Mouse (Mus musculus) limb, embryonic 15.5 days (tissue): ENCODE measurements around the gene 2310061I04Rik. TPM values are rescaled to one million over a fixed set of nuclear protein-coding genes. Genes with fewer than 3 reads are reported as not detected.

Experiments used
- ATAC-seq: fragments of 200-750 bp; cut with Nextera tagmentation; 2 replicates; pipeline ENCODE4 v1.8.0; 2017; ENCODE audit warnings: low read depth, moderate TSS enrichment; ENCODE audit not compliant: insufficient number of reproducible peaks, low FRiP score, low TSS enrichment
- H3K27ac ChIP-seq: fragments of 300-500 bp; sonication (generic); 2 replicates; pipeline ENCODE4 v1.5.1; 2015; ENCODE audit warnings: moderate library complexity, mild to moderate bottlenecking, inconsistent platforms
- H3K27me3 ChIP-seq: fragments of 300-500 bp; sonication (generic); 2 replicates; pipeline ENCODE4 v1.6.1; 2015; ENCODE audit warnings: inconsistent platforms
- H3K36me3 ChIP-seq: fragments of 300-500 bp; sonication (generic); 2 replicates; pipeline ENCODE4 v1.6.1; 2015; ENCODE audit warnings: inconsistent platforms
- H3K4me1 ChIP-seq: fragments of 300-500 bp; sonication (generic); 2 replicates; pipeline ENCODE4 v1.6.1; 2015; ENCODE audit warnings: inconsistent platforms
- H3K4me2 ChIP-seq: fragments of 300-500 bp; sonication (generic); 2 replicates; pipeline ENCODE4 v1.6.1; 2015; ENCODE audit warnings: mild to moderate bottlenecking, inconsistent platforms
- H3K4me3 ChIP-seq: fragments of 300-500 bp; sonication (generic); 2 replicates; pipeline ENCODE4 v1.5.1; 2015; ENCODE audit warnings: mild to moderate bottlenecking, inconsistent platforms
- H3K9ac ChIP-seq: fragments of 300-500 bp; sonication (generic); 2 replicates; pipeline ENCODE4 v1.6.1; 2015; ENCODE audit warnings: inconsistent platforms
- H3K9me3 ChIP-seq: fragments of 300-500 bp; sonication (generic); 2 replicates; pipeline ENCODE4 v1.6.1; 2016; ENCODE audit warnings: inconsistent platforms
- WGBS: fragments of 180-500 bp; shearing (Covaris S2); methylation state at CpG from one replicate; pipeline ENCODE4 v1.1.7; 2015; 5-methylcytosine and 5-hydroxymethylcytosine counted together
- polyA plus RNA-seq: library from polyadenylated mRNA; unstranded; fragments of >200 nt; fragmentation: Nextera tagmentation; extraction: Ambion mirVana; gene quantifications from 2 replicates; pipeline ENCODE4 v1.2.1, GENCODE M21; 2015

The 2310061I04Rik gene
- polyA plus RNA-seq, 1 experiment from 2014 or later, result 18.0 TPM

DNA sequence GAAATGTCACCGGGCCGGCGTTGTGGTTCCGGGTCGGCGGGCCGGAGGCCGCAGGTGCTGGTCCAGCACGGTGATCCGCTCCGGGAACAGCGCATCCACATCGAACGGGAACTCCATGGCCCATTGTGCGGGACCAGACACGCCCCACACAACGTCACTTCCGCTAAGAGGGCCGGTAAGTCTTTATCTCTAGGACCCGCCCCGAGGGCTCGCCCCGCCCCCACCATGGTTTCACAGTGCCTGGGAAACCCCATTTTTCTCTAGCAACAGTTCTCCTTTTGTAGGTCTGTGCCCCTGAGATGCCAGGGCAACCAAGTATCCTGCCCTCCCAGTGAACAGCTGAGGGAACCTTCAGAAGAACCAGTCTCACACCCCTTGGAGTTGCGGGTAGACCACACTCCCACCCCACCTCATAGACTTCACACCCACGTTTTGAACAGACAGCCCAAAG lies 12.7 kb upstream of the 2310061I04Rik start, which contains the start of gene Atat1:
Atat1 (minus strand) TSS at position 157 of the 451 bp plus-strand sequence.
- H3K36me3 ChIP-seq, result peaks cover 59% of the 10 kb centered on the region
- peak; percentile 87 for ATAC-seq
- peak within 1 kb of the TSS; percentile 76 for H3K9ac ChIP-seq
- H3K27me3 ChIP-seq, result no peaks in the 10 kb centered on the region
- no peaks in the 10 kb centered on the region for H3K9me3 ChIP-seq
- WGBS, result 3% methylated on average over 25 of the region's 25 CpGs
- peaks cover 25% of the 10 kb centered on the region for H3K4me1 ChIP-seq
- H3K4me3 ChIP-seq, result peak within 1 kb of the TSS; percentile 69
- H3K4me2 ChIP-seq, result peak within 1 kb of the TSS; percentile 81
- peak within 1 kb of the TSS; percentile 71 for H3K27ac ChIP-seq

GRCm38 (mm10) chr17:35909186-35909918 lies 12.1 kb upstream of the 2310061I04Rik start:
- Histone ChIP-seq H3K9me3 (no peaks in the 10 kb centered on the region), H3K4me1 (peaks cover 24% of the 10 kb centered on the region), H3K9ac (peak overlapping the region; percentile 76), H3K36me3 (peaks cover 64% of the 10 kb centered on the region), H3K4me3 (peak overlapping the region; percentile 69), H3K4me2 (peak overlapping the region; percentile 81), H3K27ac (peak overlapping the region; percentile 71), H3K27me3 (no peaks in the 10 kb centered on the region)
- WGBS, result 19% methylated on average over 20 of the region's 20 CpGs
- ATAC-seq, result peak; percentile 26; the same call in 1 of the 2 replicates

DNA sequence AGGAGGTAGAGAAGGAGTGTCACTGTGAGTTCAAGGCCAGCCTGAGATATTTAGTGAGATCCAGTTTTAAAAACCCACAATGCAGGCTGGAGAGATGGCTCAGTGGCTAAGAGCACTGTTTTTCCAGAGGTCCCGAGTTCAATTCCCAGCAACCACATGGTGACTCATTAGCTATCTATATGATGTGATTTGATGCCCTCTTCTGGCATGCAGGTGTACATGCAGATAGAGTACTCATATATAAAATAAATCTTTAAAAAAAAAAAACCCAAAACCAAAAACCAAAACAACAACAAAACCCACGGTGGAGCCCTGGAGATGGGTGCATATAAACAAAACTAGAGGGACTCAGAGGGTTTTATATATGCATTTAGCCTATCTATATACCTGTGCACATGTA lies 10.4 kb upstream of the 2310061I04Rik start:
- ATAC-seq, result no peak
- Histone ChIP-seq H3K4me3 (no peak overlapping the region), H3K4me2 (no peak overlapping the region), H3K4me1 (peaks cover 27% of the 10 kb centered on the region), H3K27ac (no peak overlapping the region), H3K36me3 (peaks cover 60% of the 10 kb centered on the region), H3K27me3 (no peaks in the 10 kb centered on the region), H3K9me3 (no peaks in the 10 kb centered on the region), H3K9ac (no peak overlapping the region)
- 80% methylated on average over 2 of the region's 2 CpGs for WGBS

DNA sequence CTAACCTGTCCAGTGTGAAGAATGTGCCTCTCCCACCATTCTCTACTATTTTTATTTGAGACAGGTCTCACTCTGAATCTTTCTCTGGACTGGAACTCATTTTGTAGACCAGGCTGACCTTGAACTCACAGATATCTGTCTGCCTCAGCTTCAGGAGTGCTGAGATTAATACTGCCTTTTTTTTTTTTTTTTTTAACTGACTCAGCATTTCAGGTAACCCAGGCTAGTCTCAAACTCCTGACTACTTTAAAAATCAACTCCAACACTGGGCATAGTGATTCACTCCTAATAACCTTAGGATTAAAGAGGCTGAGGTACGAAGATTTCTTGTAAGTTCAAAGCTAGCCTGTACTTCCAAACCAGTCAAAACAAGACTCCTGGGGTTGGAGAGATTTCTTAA lies 8.4 kb upstream of the 2310061I04Rik start:
- H3K36me3 ChIP-seq, result peaks cover 65% of the 10 kb centered on the region
- H3K4me1 ChIP-seq, result peaks cover 27% of the 10 kb centered on the region
- no peak overlapping the region for H3K9ac ChIP-seq
- no peak for ATAC-seq
- H3K4me3 ChIP-seq, result no peak overlapping the region
- no peak overlapping the region for H3K4me2 ChIP-seq
- WGBS, result 91% methylated on average over 1 of the region's 1 CpGs
- H3K27me3 ChIP-seq, result no peaks in the 10 kb centered on the region
- H3K27ac ChIP-seq, result no peak overlapping the region
- no peaks in the 10 kb centered on the region for H3K9me3 ChIP-seq

- H3K27ac ChIP-seq, result peak overlapping the region; percentile 54
- no peaks in the 10 kb centered on the region for H3K27me3 ChIP-seq
- no peak overlapping the region for H3K4me2 ChIP-seq
- no peaks in the 10 kb centered on the region for H3K9me3 ChIP-seq
- H3K9ac ChIP-seq, result no peak overlapping the region
- H3K36me3 ChIP-seq, result peaks cover 80% of the 10 kb centered on the region
- ATAC-seq, result no peak
- H3K4me1 ChIP-seq, result peaks cover 17% of the 10 kb centered on the region
- no peak overlapping the region for H3K4me3 ChIP-seq
- 82% methylated on average over 4 of the region's 4 CpGs for WGBS
These were observed 6.7 kb upstream of the 2310061I04Rik start for GRCm38 (mm10) chr17:35903992-35904355.

DNA sequence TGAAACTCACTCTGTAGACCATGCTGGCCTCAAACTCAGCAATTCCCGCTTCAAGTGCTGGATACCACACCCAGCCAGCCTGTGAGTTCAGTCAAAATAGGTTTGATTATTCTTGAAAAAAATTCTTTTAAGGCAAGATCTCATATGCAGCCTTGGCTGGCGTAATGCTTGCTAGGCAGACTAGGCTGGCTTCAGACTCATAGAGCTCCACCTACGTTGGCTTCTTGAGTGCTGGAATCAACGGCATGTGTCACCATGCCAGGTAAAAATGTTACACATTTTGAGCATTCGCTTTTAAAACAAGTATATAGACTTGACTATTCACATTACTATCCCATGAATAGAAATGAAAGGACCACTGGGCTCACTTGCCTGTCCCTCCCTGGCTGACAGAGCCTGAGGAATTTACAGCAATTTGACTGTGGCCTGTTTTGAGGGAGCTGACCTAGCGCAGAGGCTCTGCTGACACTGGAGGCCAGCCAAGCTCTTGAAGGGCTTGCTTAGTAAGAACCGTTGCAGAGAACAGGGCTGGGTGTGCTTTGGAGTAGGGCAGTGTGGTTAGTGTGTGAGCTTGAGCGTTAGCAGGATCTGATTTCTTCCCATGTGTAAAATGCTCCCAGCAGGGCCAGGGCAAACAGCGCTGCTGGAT lies 6.2 kb upstream of the 2310061I04Rik start:
- H3K4me1 ChIP-seq, result peaks cover 11% of the 10 kb centered on the region
- H3K4me2 ChIP-seq, result no peak overlapping the region
- no peak for ATAC-seq
- H3K27me3 ChIP-seq, result no peaks in the 10 kb centered on the region
- WGBS, result 81% methylated on average over 9 of the region's 9 CpGs
- peak overlapping the region; percentile 54; the same call in 1 of the 2 replicates for H3K27ac ChIP-seq
- no peaks in the 10 kb centered on the region for H3K9me3 ChIP-seq
- H3K36me3 ChIP-seq, result peaks cover 79% of the 10 kb centered on the region
- H3K4me3 ChIP-seq, result no peak overlapping the region
- no peak overlapping the region for H3K9ac ChIP-seq

GRCm38 (mm10) chr17:35900636-35901035 lies 3.4 kb upstream of the 2310061I04Rik start:
- no peaks in the 10 kb centered on the region for H3K9me3 ChIP-seq
- no peak for ATAC-seq
- no peaks in the 10 kb centered on the region for H3K27me3 ChIP-seq
- peaks cover 18% of the 10 kb centered on the region for H3K4me1 ChIP-seq
- peaks cover 57% of the 10 kb centered on the region for H3K36me3 ChIP-seq
- no peak overlapping the region for H3K4me2 ChIP-seq
- H3K9ac ChIP-seq, result no peak overlapping the region
- no peak overlapping the region for H3K4me3 ChIP-seq
- 89% methylated on average over 3 of the region's 3 CpGs for WGBS
- no peak overlapping the region for H3K27ac ChIP-seq

GRCm38 (mm10) chr17:35897644-35898573 lies 678 bp upstream of the 2310061I04Rik start:
- Histone ChIP-seq H3K4me2 (peak overlapping the region; percentile 98), H3K36me3 (peaks cover 54% of the 10 kb centered on the region), H3K4me1 (peaks cover 18% of the 10 kb centered on the region), H3K9ac (0 out of 2 replicates have a peak overlapping the region, but pooled peaks have one; percentile 26), H3K27me3 (no peaks in the 10 kb centered on the region), H3K27ac (peak overlapping the region; percentile 43; the same call in 1 of the 2 replicates), H3K9me3 (no peaks in the 10 kb centered on the region), H3K4me3 (peak overlapping the region; percentile 84)
- ATAC-seq, result 0 out of 2 replicates have a peak, but pooled peaks have one; percentile 21
- WGBS, result 37% methylated on average over 23 of the region's 23 CpGs

DNA sequence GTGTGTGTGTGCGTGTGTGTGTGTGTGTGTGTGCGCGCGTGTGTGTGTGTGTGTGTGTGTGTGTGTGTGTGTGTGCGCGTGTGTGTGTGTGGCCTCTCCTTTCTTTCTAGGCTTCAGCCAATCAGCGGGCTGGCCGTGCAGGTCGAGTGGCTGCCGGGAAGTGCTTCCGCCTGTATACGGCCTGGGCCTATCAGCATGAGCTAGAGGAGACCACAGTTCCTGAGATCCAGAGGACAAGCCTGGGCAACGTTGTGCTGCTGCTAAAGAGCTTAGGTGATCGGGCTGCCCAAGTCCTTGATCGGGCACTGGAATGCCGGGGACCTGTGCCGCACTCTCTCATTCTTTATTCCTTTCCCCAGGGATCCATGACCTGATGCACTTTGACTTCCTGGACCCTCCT lies 9.5 kb downstream of the 2310061I04Rik start:
- Histone ChIP-seq H3K4me3 (no peak overlapping the region), H3K9ac (no peak overlapping the region), H3K9me3 (no peaks in the 10 kb centered on the region), H3K27ac (no peak overlapping the region), H3K36me3 (peaks cover 93% of the 10 kb centered on the region), H3K27me3 (no peaks in the 10 kb centered on the region), H3K4me2 (no peak overlapping the region), H3K4me1 (no peaks in the 10 kb centered on the region)
- WGBS, result 87% methylated on average over 14 of the region's 17 CpGs
- no peak for ATAC-seq

DNA sequence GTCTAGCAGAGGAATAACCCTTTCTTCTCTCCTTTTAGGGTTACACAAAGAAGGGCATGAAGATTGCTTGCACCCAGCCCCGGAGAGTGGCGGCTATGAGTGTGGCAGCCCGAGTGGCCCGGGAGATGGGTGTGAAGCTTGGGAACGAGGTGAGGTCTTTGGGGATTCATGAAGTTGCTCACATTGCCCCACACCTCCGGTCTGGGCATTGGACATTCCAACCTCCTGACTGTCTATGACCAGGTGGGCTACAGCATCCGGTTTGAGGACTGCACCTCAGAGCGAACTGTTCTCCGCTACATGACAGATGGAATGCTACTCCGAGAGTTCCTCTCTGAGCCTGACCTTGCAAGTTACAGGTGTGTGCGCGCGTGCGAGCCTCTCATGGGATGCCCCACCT lies 13.5 kb downstream of the 2310061I04Rik start:
- H3K36me3 ChIP-seq, result peaks cover 71% of the 10 kb centered on the region
- H3K27ac ChIP-seq, result no peak overlapping the region
- H3K4me2 ChIP-seq, result no peak overlapping the region
- H3K27me3 ChIP-seq, result no peaks in the 10 kb centered on the region
- no peak for ATAC-seq
- H3K9me3 ChIP-seq, result no peaks in the 10 kb centered on the region
- no peak overlapping the region for H3K9ac ChIP-seq
- H3K4me1 ChIP-seq, result peaks cover 13% of the 10 kb centered on the region
- 93% methylated on average over 14 of the region's 14 CpGs for WGBS
- no peak overlapping the region for H3K4me3 ChIP-seq

DNA sequence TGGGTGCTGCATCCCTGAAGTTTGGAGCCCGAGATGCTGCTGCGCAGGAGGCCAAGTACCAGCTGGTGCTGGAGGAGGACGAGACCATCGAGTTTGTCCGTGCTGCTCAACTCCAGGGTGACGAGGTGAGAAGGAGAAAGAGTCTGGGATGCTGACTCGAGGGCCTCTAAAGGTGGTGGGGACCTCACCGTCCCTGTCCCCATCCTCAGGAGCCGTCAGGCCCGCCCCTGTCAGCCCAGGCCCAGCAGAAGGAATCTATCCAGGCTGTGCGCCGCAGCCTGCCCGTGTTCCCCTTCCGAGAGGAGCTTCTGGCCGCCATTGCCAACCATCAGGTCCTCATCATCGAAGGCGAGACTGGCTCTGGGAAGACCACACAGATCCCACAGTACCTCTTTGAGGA lies 14.3 kb downstream of the 2310061I04Rik start:
- Histone ChIP-seq H3K27me3 (no peaks in the 10 kb centered on the region), H3K4me2 (no peak overlapping the region), H3K9ac (no peak overlapping the region), H3K36me3 (peaks cover 63% of the 10 kb centered on the region), H3K27ac (no peak overlapping the region), H3K9me3 (no peaks in the 10 kb centered on the region), H3K4me1 (peaks cover 13% of the 10 kb centered on the region), H3K4me3 (no peak overlapping the region)
- 87% methylated on average over 17 of the region's 17 CpGs for WGBS
- no peak for ATAC-seq
